Mouse (Mus musculus) brain, embryonic 14.5 days (tissue): ENCODE results near the gene Dstn.

Experiments used
- CTCF ChIP-seq: fragments of 200-500 bp; IDR thresholded peaks from 2 replicates; pipeline ENCODE4 v1.5.1; 2012; ENCODE audit warnings: inconsistent platforms, mild to moderate bottlenecking, moderate library complexity, borderline replicate concordance; ENCODE audit not compliant: insufficient read depth, insufficient read length; ENCODE audit errors: extremely low read depth
- POLR2A ChIP-seq: fragments of 200-500 bp; IDR thresholded peaks from 2 replicates; pipeline ENCODE4 v1.6.1; 2012; ENCODE audit warnings: mild to moderate bottlenecking, inconsistent platforms, borderline replicate concordance; ENCODE audit not compliant: poor library complexity, insufficient read depth, insufficient read length, severe bottlenecking; ENCODE audit errors: extremely low read depth

- TF ChIP-seq CTCF (no peak), POLR2A (no peak)
These were observed 39.9 kb downstream of the Dstn start for GRCm38 (mm10) chr2:143955004-143955403.
